Mouse (Mus musculus): ENCODE results near the gene Zfand6. TPM values are rescaled to one million over a fixed set of nuclear protein-coding genes. Genes with fewer than 3 reads are reported as not detected.

Zfand6 gene
- total RNA-seq (2021) = 100 to 1,000 TPM; 115 to 136 TPM
- long read RNA-seq, experiment 1, transcript Zfand6-208 (7 exons, 2,955 nt) = major isoform, 69 of 93 reads
- long read RNA-seq, experiment 1, transcript Zfand6-202 (7 exons, 1,538 nt) = minor isoform, 6 of 93 reads
- long read RNA-seq, experiment 1, partial matches to known transcripts = 0 of 93 reads
- long read RNA-seq, experiment 1, other reads (novel, unspliced or antisense) = 17 of 93 reads
- long read RNA-seq, experiment 2, transcript Zfand6-208 (7 exons, 2,955 nt) = major isoform, 184 of 276 reads
- long read RNA-seq, experiment 2, transcript Zfand6-202 (7 exons, 1,538 nt) = minor isoform, 20 of 276 reads
- long read RNA-seq, experiment 2, partial matches to known transcripts = 12 of 276 reads
- long read RNA-seq, experiment 2, other reads (novel, unspliced or antisense) = 54 of 276 reads

DNA sequence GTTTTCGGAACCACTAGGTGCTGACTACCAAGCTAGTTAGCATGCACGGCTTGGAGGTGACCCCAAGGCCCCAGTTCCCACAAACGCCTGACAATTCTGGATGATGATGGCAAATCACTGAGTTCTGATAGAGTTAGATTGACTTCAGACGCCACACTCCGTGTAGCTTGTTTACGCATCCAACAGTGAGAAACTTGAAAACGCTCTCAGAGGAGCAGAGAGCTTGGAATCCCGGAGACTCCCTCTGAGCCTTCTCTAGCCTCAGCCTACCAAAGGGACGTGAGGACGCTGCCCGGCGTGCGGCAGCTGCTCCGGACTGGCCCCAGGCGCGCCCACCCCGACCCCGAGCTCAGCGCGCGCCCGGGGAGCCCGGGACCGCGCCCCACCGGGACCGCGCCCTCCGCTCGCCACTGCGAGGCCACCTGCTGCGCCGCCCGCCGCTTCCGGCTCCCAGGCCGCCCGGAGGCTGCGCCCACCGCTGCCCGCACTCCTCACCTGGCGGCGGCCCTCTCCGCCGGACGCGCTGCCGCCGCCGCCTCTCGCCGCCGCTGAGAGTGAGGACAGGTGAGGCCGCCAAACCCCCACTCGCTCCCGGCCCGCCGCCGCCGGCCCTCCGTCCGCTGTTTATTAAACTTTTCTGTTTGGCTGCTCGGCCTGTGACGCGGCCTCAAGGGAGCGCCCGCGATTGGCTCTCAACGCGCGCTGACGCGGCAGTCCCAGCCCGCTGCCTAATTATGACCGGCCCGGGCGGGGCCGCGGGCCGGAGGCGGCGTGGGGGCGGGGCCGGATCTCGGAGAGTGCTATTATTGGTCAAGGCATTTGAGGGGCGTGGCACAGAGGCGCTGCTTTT, at the start of gene Zfand6:
Zfand6 (minus strand) TSS at position 709 of the 850 bp plus-strand sequence.
- peak; percentile 98 for DNase-seq (ENCODE audit: low spot score in 2 of 2)

DNA sequence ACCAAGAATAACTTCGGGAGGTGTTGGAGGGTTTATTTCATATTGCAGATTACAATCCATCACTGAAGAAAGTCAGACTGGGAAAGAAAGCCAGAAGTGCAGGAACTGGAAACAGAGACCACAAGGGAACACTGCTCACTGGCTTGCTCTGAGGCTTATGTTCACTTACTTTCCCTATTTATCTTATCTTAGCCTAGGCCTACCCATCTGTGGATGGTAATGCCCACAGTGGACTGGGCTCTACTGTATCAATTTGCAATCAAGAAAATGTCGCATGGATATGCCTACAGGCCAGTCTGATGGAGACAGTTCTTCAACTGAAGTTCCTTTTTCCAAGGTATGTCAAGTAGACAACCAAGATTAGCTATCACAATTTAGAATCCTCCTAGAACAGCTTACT, 47.0 kb upstream of the Zfand6 start:
- no peak for DNase-seq (ENCODE audit: low spot score in 2 of 2)

DNA sequence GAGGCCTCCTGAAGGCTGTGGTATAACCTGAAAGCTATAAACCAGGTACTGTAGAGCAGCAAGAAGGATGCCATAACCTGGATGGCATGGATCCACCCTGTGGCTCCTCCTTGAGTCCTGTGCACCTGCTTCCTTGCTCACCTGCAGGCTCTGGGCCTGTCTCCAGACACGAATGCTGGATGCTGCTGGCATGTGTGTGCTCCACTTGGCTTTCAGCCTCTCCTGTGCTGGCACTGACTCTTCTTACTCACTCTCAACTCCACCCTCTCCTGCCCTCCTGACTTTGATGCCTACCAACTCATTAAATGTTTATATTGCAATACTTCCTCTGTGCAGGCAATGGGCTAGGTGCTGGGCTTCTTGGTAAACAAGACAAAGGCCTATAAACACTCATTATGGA, 43.3 kb upstream of the Zfand6 start:
- DNase-seq (ENCODE audit: low spot score in 2 of 2) = no peak

DNA sequence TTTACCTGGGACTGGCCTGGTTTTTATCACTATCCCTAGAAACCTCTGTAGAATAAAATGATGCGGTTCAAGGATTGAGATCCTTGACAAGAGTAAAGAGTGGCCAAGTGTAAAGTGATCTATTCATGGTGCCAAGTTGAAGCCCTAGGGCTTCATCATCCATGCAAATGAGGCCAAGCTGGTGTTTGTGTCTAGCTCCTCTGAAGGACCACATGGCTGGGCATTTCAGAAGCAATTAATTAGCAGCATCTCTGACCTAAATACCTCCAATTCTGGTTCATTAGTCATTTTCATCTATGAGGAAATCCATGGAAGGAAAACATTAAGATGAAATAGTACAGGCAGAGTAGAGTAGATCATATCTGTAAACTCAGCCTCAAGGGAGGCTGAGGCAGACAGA, 42.3 kb upstream of the Zfand6 start:
- DNase-seq (ENCODE audit: low spot score in 2 of 2) = no peak

DNA sequence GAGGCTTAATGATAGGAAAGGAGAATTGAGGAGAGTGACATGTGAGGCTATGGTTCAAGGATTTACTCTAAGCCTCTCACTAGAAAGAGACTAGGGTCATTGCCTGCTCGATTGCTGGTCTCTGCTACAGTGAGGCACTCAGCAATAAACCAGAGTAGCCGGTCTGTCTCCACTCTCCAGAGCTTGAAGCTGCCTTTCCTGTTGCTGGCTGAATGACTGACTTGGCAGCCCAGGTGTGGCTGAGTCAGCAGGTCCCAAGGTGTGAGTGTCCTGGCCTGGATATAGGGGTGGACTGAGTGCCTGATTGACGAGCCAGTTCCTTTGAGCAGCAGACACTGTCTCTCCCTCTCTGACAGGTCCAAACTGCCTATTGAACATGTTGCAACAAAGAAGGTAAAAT, 41.3 kb upstream of the Zfand6 start:
- DNase-seq (ENCODE audit: low spot score in 2 of 2) = no peak

DNA sequence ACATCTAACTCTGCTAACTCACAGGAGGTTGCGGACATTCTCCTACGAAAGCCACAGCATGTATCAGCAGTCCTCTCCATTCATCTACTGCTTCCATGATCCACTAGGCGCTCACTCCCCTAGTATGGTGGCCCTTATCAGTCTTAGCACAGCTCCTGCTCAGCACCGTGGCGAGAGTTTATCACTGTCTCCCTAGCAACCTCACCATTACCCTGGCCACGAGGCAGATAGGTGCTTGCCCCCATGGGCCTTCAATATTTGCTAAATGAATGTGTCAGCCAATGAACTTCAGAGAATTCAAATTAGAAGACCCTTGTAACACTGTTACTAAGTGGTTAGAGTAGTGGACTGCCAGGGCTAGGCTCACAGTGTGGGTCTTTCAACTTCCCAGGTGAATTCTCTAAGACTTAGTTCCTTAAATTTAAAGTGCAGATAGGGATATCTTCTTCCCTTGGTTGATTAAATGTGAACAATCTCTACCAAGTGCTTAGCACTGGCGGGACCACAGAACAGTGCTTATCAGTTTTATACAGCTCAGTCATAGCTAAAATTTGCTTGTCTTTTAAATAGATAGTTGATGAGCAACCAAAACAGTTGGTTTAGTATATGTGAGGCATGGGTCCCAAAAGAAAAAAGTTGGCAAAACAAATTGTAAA, 33.2 kb upstream of the Zfand6 start:
- no peak for DNase-seq (ENCODE audit: low spot score in 2 of 2)

DNA sequence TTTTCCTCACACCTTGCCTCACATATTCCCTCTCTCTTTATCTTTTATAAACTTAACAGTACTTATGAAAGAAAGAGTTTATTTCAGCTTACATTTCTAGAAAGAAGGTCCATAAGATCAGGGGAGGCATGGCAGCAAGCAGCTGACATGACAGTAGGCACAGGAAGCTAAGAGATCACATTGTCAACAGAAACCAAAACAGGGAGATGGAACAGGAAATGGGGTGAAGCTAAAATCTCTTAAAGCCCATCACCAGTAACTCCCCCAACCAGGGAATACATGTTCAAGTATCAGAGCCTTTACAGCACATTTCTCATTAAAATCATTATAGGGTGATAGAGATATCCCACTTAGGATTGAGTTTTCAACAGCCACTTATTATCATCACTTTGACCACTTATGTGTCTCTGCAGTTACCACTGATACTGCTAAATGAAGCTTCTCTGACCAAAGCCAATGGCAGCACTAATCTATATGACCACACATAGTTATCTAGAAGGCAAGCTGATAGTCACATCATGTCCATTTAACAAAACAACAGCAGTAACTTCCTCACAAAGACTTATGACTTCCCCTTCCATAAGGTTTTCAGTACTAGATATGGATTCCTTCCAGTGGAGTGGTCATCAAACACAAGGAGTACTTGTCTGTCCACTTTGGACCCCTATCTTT, 20.7 kb upstream of the Zfand6 start:
- no peak for DNase-seq (ENCODE audit: low spot score in 2 of 2)

DNA sequence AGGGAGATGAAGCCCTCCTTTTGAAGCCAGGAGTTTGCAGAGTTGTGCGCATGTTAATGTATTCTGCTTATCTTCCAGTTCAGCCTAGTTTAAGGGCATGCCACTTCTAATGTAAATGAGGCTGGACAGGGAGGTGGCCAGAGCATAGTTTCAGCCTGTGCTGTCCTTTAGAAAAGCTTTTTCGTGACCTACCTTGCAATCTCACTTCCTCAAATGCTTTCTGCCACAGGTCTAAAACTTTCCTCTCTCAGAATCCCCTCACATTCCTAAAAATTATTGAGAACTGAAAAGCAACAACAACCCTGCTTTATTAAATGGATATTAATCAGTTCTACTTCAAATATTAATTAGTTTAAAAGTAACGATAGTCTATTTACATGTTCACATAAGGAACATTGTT, 17.1 kb upstream of the Zfand6 start:
- DNase-seq (ENCODE audit: low spot score in 2 of 2) = no peak

DNA sequence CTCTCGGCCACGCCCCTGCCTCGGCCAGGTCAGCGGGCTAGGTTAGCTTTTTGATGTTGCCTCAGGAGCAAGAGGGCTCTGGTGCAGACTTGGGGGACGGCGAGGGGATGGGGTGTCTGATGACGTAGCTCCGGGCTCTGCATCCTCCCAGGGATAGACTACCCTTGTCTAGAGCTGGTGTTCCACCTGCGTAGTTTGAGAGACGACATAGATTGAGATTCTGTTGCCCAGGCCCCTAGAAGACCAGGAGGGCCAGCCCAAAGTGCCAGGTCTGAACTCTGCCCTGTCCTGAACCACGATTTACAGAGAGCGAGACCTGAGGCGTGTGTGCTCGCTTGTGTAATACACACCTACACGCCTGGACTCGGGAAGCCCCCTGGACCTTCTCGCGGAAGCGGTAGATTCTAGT, 346 bp upstream of the Zfand6 start:
- no peak for DNase-seq (ENCODE audit: low spot score in 2 of 2)

DNA sequence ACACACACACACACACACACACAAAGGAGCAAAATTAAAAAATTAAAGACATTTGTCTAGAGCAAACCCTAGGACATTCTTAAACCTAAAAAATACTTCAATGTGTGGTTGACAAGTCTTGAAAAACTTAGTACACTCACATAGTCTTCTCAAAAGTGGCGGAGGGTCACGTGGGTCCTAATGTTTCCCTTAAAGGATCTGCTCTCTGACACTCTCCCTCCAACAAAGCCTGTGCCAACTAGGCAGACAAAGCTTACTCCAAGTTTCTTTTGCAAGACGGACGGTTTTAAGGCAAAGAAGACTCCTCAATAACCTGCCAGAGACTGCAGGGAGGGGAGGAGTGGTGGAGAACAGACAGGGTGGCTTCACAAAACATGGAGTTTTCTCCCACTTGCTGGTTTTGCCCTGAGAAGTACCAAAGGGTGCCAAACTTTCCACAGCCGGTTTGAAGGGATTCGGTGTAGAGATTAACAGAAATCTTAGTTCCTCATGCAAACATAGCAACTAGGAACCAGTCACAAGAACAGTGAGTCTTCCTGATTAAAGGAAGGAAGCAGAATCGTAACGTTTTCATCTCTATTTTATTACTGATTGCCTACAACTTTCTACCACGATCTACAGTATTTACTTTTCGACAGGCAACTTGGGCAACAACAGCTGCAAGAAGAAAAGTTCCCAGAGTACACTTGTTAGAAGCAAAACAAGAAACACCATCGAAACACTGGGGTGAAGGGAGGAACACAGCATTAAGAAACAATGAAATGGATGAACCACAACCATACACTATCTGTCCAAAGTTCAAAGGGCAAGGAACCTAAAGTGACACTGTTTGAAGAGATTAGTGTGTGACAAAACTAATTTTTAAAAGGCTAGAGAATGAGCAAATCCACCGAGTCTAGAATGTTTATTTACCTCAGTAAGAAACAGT, 1.8 kb downstream of the Zfand6 start:
- DNase-seq (ENCODE audit: low spot score in 2 of 2) = no peak

DNA sequence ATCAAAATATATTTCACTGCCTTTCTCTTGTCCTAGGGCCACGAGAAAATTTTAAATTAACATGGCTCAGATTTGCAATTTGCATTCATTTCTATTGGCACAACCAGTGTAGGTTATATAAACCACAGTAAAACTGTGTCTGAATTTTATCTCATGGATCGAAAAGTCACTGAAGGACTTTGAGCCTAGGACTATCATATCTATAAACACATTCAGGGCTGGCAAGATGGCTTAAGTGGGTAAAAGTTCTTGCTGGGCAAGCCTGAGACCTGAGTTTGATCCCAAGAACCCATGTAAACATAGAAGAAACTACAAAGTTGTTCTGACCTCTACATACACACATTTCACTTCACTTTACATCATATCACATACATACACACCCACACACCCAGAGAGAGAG, 3.4 kb downstream of the Zfand6 start:
- no peak for DNase-seq (ENCODE audit: low spot score in 2 of 2)

DNA sequence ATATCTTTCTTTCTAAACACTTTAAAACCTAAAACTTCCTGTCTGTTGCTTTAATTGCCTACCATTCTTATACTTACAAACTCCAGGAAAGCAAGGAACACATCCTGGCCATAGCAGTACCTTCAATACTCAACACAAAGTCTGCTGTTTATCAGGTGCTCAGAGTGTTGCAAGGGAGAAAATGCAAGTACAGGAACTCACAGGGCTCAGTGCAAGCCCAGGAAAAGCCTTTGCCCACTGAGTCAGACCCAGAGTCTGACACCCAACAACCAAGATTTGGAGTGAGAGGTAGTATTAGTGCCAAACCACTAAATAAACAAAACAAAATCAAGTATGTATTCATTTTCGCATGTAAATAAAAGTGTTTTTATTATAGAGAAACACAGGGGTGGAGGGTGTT, 5.1 kb downstream of the Zfand6 start:
- no peak for DNase-seq (ENCODE audit: low spot score in 2 of 2)

DNA sequence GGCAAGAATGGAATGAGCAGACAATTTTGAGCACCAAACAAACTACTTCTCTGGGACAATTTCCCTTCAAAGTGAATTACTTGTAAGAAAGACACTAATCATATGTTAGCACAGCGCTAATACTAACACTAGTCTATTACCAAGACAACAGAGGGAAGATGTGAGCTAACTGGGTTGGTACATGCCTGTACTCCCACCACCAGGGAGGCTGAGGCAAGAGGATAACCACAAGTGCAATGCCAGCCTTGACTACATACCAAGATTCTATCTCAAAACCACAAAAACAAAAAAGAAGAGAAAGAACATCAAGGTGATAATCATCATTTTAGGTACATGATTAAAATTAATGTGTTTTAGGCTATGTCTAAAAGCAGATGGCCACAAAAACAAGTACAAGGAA, 8.2 kb downstream of the Zfand6 start:
- DNase-seq (ENCODE audit: low spot score in 2 of 2) = no peak

DNA sequence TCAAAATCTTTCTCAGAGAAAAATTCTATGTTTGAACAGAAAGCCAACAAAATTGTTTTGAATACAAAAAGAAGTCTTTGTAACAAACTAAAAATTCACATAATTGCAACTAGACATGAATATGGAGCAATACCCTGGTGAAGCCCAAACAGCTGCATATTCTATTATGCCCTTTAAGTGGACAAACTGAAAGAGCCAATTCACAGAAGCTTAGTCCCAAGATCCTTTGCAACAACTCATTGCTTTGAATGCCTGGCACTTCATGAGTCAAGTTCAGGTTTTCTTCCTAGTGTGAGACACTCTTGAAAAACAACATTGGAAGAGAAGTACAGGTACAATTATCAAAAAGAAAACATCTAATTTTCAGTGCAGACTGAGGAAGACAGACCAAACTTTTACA, 8.8 kb downstream of the Zfand6 start:
- no peak for DNase-seq (ENCODE audit: low spot score in 2 of 2)

DNA sequence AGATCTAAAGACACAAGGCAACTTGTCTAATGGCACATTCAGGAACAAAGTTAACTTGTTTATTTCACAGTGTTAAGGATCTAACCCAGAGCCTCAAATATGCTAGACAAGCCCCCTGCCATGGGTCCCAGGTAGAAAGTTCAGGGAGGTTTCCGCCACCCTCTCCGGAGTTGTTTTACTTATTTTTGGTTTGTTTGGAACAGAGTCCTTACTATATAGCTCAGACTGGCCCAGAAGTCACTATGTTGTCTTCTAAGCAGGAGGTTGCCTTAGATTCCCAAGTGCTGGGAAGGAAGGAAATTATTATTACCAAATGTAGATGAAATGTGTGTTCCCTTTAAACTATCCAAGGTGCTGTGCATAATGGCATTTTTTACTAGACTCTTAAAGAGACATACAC, 9.7 kb downstream of the Zfand6 start:
- no peak for DNase-seq (ENCODE audit: low spot score in 2 of 2)

DNA sequence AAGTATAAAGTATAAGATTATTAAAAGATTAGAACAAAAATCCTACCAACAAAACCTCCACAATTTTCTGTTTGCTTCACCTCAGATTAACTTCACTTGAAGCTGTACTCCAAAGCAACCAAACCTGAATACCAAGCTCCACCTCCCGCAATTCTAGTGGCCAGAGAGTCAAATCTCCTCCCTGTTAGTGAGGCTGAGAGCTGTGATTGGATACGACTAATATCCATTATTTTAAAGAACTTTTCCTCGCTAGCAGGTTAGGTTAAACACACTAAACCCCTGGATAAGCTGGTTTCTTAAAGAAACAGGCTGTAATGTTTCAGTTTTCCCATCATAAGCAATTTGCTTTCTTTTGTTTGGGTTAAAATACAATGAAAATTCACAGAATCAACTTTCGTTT, 10.5 kb downstream of the Zfand6 start:
- peak; percentile 27 to 40 for DNase-seq (ENCODE audit: low spot score in 2 of 2)

DNA sequence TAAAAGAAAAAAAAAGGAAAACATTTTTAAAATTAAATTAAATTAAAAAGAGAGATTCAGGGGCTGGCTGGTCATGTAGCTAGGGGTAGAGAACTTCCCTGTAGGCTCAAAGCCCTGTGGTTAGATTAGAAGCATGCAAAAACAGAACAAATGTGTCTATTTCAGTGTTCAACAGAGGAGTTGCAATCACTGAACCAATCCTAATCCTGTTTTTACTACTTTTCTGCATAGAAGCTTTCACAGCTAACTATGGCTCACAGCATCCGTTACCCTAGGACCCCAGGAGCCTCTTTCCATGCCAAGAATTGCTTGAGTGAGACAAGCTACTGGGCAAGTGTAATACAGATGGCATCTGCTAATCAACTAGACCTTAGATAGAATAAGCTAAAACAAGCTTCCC, 16.7 kb downstream of the Zfand6 start:
- DNase-seq (ENCODE audit: low spot score in 2 of 2) = no peak

DNA sequence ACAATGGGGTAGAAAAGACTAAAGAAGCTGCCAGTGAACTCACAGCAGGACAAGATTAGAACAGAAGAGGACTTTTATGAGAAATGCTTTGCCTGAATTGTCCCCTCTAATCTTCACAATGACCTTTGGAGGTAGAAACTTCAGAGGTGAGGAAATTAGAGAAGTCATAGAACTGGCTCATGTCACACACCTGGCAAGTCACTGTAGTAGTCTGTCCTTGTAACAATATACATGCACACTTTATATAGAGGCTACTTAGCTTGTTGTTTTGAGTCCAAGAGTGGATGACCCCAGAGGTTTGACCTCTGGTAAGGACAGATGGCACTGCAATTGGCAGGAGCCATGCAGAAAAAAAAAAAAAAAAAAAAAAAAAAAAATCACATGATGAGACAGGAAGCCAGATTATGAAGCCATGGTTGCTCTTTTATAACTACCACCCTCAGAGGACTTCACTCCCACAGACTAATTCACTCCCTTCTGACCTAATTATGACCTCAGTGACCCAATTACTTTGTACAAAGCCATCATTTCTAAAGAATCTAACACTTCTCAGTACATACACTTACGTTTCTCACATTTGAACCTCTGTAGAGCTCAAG, 20.1 kb downstream of the Zfand6 start:
- no peak for DNase-seq (ENCODE audit: low spot score in 2 of 2)

DNA sequence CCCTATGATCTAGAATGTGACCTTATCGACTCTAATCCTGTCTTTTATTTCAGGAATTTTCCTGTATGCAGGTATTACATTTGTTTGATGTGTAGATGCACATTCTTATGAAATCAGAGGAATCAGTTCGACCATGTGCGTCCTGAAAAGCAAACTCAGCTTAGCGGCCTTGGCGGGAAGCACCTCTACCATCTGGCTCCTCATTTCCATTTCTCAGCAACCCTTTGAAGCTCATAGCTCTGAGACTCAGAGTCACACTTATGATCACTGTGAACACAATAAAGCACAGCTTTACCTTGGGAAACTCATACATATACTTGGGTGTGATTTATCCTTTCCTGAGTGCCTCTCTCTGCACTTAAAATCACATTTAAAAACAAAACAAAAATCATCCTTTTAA, 21.8 kb downstream of the Zfand6 start:
- no peak for DNase-seq (ENCODE audit: low spot score in 2 of 2)

DNA sequence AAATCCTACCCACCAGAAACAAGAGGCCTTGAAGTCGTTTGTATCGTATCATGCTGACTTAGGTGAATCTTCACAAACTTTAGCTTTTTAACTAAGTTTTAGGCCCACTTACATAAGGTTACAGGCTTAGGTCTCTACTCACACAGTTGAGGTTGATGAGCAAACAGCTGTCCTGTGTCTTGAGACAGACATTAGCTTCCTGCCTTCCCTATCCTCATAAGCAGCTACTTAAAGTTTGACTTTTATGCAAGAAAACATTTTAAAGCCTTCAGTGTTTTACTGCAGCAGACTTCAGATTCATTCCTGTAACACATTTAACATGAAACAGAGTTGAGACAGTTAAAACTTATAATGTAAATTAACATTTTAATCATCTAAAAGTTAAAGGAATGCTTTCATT, 37.0 kb downstream of the Zfand6 start:
- DNase-seq (ENCODE audit: low spot score in 2 of 2) = no peak
